Mouse (Mus musculus) activated CD4-positive, CD25-positive, alpha-beta regulatory T cell, adult 9 weeks (primary cell): ENCODE measurements around the gene Dach1. TPM values are rescaled to one million over a fixed set of nuclear protein-coding genes. Genes with fewer than 3 reads are reported as not detected.

Source experiments
- polyA plus RNA-seq: library from polyadenylated mRNA; unstranded; fragments of 100-300 nt; shearing (Covaris generic); gene quantifications from one replicate; pipeline ENCODE4 v1.2.1, GENCODE M21; 2017

The Dach1 gene
- polyA plus RNA-seq = not detected

GRCm38 (mm10) chr14:98169421-98170076 lies at the start of gene Dach1:
Gene Dach1 (minus strand): TSS chr14:98169765.

